Mouse (Mus musculus) urinary bladder, postnatal 4 days (tissue): ENCODE data around the gene Ppp1r9a.

ENCODE experiments used
- DNase-seq, 2 experiments: peaks; one replicate each; pipeline ENCODE4 v3.0.0; 2021 to 2022; ENCODE audit warnings: low spot score in 2 of 2

Gene Ppp1r9a

GRCm38 (mm10) chr6:5198590-5198989 lies 295.9 kb downstream of the Ppp1r9a start:
- no peak for DNase-seq

GRCm38 (mm10) chr6:5199376-5199905 lies 296.7 kb downstream of the Ppp1r9a start:
- DNase-seq = no peak

GRCm38 (mm10) chr6:5199916-5200315 lies 297.2 kb downstream of the Ppp1r9a start:
- no peak for DNase-seq

GRCm38 (mm10) chr6:5207817-5208216 lies 305.1 kb downstream of the Ppp1r9a start:
- no peak for DNase-seq
